Mouse (Mus musculus) liver, postnatal 0 days (tissue): Measurements from ENCODE around the gene Tmem86a. TPM values are rescaled to one million over a fixed set of nuclear protein-coding genes. Genes with fewer than 3 reads are reported as not detected.

Experiments
- ATAC-seq: fragments of 200-750 bp; cut with Nextera tagmentation; 2 replicates; pipeline ENCODE4 v1.8.0; 2017; ENCODE audit warnings: mild to moderate bottlenecking, moderate library complexity
- DNase-seq: peaks from one replicate; pipeline ENCODE4 v3.0.0-alpha.2; 2016
- H3K27ac ChIP-seq: fragments of 300-500 bp; sonication (generic); 2 replicates; pipeline ENCODE4 v1.5.1; 2014; ENCODE audit warnings: antibody characterized with exemption, moderate library complexity, mild to moderate bottlenecking, low read depth
- H3K27me3 ChIP-seq: fragments of 300-500 bp; sonication (generic); 2 replicates; pipeline ENCODE4 v1.6.1; 2014; ENCODE audit warnings: low read length, control low read depth, mixed read lengths; ENCODE audit not compliant: insufficient read depth
- H3K36me3 ChIP-seq: fragments of 300-500 bp; sonication (generic); replicated peaks from 2 replicates; pipeline ENCODE4 v1.6.1; 2014; ENCODE audit warnings: mild to moderate bottlenecking, control low read depth, low read length, moderate library complexity, mixed read lengths; ENCODE audit not compliant: insufficient read depth
- H3K4me1 ChIP-seq: fragments of 300-500 bp; sonication (generic); 2 replicates; pipeline ENCODE4 v1.6.1; 2014; ENCODE audit warnings: antibody characterized with exemption, mild to moderate bottlenecking, control low read depth; ENCODE audit not compliant: insufficient read depth
- H3K4me2 ChIP-seq: fragments of 300-500 bp; sonication (generic); 2 replicates; pipeline ENCODE4 v1.6.1; 2014; ENCODE audit warnings: low read depth, mild to moderate bottlenecking, low read length, moderate library complexity, mixed read lengths
- H3K4me3 ChIP-seq: fragments of 300-500 bp; sonication (generic); 2 replicates; pipeline ENCODE4 v1.5.1; 2014; ENCODE audit warnings: low read depth, low read length
- H3K9ac ChIP-seq: fragments of 300-500 bp; sonication (generic); replicated peaks from 2 replicates; pipeline ENCODE4 v1.6.1; 2014; ENCODE audit warnings: mild to moderate bottlenecking, moderate library complexity
- H3K9me3 ChIP-seq: fragments of 300-500 bp; sonication (generic); 2 replicates; pipeline ENCODE4 v1.6.1; 2016; ENCODE audit warnings: mild to moderate bottlenecking, control low read depth, low read length, mixed read lengths
- CTCF ChIP-seq: sonication (generic); IDR thresholded peaks from 2 replicates; pipeline ENCODE4 v1.5.1; 2016; ENCODE audit warnings: antibody characterized with exemption, low read depth
- EP300 ChIP-seq: IDR thresholded peaks from 2 replicates; pipeline ENCODE4 v1.6.1; 2016; ENCODE audit warnings: antibody characterized with exemption, low read depth, mild to moderate bottlenecking
- WGBS: fragments of 180-500 bp; shearing (Covaris S2); extraction: QIAGEN DNeasy Blood & Tissue Kit; methylation state at CpG from one replicate; pipeline ENCODE4 v1.1.7; 2014; ENCODE audit not compliant: insufficient replicate concordance; 5-methylcytosine and 5-hydroxymethylcytosine counted together
- polyA plus RNA-seq: library from polyadenylated mRNA; unstranded; fragments of >200 nt; fragmentation: Nextera tagmentation; extraction: Ambion mirVana; gene quantifications from 2 replicates; pipeline ENCODE4 v1.2.1, GENCODE M21; 2015

Tmem86a gene
- polyA plus RNA-seq, 1 experiment from 2014 or later: 35.6 TPM

DNA sequence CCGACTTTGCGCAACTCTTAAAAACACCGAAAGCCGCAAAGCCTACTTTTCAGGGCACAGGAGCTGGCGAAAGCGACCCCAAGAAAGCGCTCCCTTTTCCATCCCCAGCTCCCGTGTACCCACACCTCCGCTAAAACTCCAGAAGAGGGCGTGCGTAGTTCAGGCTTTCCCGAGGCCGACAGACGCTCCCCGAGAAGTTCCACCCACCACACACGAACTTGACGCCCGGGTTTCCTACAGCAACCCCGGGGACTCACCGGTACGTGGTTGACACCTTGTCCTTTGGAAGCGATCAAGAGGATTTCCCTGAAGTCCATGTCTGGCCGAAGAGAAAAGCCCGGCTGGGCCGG, 42.6 kb upstream of the Tmem86a start:
- H3K27ac ChIP-seq: peak overlapping the region; percentile 98
- H3K4me2 ChIP-seq: peak overlapping the region; percentile 88
- TF ChIP-seq CTCF (peak; percentile 78), EP300 (no peak)
- H3K27me3 ChIP-seq: no peaks in the 10 kb centered on the region
- no peak for DNase-seq
- no peaks in the 10 kb centered on the region for H3K9me3 ChIP-seq
- no peaks in the 10 kb centered on the region for H3K36me3 ChIP-seq
- peaks cover 26% of the 10 kb centered on the region for H3K4me1 ChIP-seq
- H3K4me3 ChIP-seq: peak overlapping the region; percentile 79
- under 1% methylated on average over 25 of the region's 25 CpGs for WGBS
- peak overlapping the region; percentile 81 for H3K9ac ChIP-seq
- ATAC-seq: peak; percentile 69

DNA sequence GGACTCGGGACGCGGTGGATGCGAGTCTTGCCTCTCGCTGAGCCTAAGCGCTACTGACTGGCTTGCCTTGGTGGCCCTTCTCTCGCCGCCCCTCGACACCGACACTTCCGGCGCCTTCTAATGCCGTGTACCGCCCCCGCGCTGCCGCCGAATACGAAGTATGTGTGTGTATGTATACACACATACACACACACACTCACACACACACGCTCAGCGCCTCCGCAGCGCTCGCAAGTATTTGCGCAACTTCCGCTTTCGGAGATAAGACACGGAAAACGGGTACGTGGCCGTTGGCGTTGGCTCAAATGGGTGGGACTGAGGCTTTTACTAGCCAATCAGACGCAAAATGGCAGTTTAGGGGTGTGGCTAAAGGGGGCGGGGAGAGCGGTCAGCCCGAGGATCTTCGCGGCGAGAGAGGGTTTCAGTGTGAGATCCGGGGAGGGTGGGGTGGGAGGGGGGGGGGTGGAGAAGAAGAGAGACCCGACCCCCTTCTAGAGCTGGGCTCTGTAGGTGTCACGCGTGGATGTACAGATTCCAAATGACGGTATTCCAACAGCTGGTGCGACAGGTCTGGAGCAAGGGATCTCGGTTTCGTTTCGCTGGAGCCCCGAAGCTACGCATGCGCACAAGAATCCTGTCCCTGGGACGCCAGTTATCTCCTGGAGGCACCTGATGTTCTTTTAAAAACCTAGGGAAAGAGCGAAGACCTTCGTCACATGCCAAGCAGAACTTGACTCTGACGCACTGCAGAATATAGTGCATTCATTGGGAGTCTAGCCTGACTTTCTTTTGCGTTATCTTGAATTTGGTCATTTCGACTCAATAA, 42.0 kb upstream of the Tmem86a start, which contains the start of gene Spty2d1:
Gene Spty2d1, minus strand, starts transcription at position 244 of the 826 bp plus-strand sequence.
- DNase-seq (peak; percentile 99), ATAC-seq (peak; percentile 94)
- 1% methylated on average over 57 of the region's 57 CpGs for WGBS
- Histone ChIP-seq H3K9me3 (no peaks in the 10 kb centered on the region), H3K36me3 (no peaks in the 10 kb centered on the region), H3K27me3 (no peaks in the 10 kb centered on the region), H3K4me1 (peaks cover 30% of the 10 kb centered on the region), H3K4me3 (peak within 1 kb of the TSS; percentile 79), H3K27ac (peak within 1 kb of the TSS; percentile 98), H3K9ac (peak within 1 kb of the TSS; percentile 81), H3K4me2 (peak within 1 kb of the TSS; percentile 88)
- no peak for TF ChIP-seq CTCF
- peak; percentile 90 for TF ChIP-seq EP300

DNA sequence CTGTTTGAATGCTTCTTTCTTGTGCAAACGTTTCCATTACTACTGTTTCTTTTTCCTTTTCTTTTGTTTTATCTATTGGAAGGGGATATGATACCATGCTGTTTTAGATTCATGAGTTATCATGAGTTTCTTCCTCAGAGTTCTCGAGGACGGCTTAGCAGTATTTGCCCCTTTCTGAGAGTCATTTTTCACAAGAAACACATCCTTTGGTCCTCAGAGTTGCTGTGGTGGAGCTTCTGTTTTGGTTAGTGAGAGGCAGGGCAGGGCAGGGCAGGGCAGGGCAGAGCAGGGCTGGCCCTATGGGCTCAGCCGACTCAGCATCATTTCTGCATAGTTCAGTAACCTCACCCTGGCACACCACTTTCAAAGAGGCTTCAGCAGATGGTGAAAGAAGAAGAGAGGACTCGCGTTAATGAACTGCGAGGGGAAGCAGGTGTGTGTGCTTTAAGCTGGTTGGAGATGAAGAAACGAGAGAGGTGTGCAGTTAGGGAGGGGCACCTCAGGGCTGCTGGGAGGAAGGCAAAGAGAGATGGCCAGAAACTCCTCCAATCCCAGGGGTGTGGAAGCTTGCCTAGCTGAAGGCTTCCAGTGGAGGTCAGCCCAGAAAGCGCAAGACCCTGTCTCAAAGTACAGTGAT, 37.2 kb upstream of the Tmem86a start:
- Histone ChIP-seq H3K27me3 (no peaks in the 10 kb centered on the region), H3K36me3 (no peaks in the 10 kb centered on the region), H3K9ac (0 out of 2 replicates have a peak overlapping the region, but pooled peaks have one; percentile 28), H3K4me2 (peak overlapping the region; percentile 43), H3K4me3 (no peak overlapping the region), H3K4me1 (peaks cover 38% of the 10 kb centered on the region), H3K9me3 (no peaks in the 10 kb centered on the region), H3K27ac (peak overlapping the region; percentile 60)
- 31% methylated on average over 9 of the region's 9 CpGs for WGBS
- ATAC-seq: no peak
- no peak for TF ChIP-seq EP300
- TF ChIP-seq CTCF: no peak
- no peak for DNase-seq

DNA sequence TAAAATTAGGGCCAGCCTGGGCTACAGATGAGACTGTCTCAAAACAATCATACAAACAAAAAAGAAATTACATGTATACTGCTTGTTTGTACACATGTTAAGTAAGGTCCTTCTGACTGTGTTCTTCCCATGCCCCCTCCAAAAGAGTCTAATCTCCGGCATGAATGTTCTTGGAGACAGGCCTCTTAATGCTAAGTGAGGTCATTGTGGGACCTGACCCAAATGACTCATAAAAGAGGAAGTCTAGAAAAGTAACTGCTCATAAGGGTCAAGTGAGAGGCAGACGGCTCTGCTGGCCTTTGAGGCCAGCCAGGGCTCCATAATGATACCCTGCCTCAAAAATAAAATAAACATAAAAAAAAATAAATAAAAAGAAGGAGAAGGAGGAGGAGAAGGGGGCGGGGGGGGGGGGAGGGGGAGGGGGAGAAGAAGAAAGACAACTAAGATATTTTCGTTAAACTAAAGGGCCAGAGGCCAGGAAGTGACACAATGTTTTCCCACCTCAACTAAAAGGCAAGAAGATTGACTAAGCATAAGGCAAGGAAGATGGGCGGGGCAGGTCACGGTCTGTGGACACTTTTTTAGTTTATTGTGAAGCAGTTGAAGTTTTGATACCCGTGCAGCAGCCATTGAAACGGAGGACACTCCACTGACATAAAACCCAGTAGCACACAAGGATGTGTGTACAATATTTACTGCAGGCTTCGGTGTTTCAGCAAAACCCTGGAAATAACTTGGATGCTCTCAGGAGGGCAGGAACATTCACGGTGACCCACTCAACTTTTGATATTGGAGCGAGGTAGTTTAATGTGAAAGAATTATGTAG, 35.6 kb upstream of the Tmem86a start:
- Histone ChIP-seq H3K4me1 (peaks cover 29% of the 10 kb centered on the region), H3K9ac (0 out of 2 replicates have a peak overlapping the region, but pooled peaks have one; percentile 1), H3K4me2 (peak overlapping the region; percentile 62), H3K9me3 (no peaks in the 10 kb centered on the region), H3K36me3 (no peaks in the 10 kb centered on the region), H3K27ac (peak overlapping the region; percentile 84), H3K4me3 (no peak overlapping the region), H3K27me3 (no peaks in the 10 kb centered on the region)
- no peak for TF ChIP-seq EP300
- TF ChIP-seq CTCF: no peak
- ATAC-seq: 0 out of 2 replicates have a peak, but pooled peaks have one; percentile 2
- DNase-seq: peak; percentile 37
- WGBS: 40% methylated on average over 10 of the region's 11 CpGs

DNA sequence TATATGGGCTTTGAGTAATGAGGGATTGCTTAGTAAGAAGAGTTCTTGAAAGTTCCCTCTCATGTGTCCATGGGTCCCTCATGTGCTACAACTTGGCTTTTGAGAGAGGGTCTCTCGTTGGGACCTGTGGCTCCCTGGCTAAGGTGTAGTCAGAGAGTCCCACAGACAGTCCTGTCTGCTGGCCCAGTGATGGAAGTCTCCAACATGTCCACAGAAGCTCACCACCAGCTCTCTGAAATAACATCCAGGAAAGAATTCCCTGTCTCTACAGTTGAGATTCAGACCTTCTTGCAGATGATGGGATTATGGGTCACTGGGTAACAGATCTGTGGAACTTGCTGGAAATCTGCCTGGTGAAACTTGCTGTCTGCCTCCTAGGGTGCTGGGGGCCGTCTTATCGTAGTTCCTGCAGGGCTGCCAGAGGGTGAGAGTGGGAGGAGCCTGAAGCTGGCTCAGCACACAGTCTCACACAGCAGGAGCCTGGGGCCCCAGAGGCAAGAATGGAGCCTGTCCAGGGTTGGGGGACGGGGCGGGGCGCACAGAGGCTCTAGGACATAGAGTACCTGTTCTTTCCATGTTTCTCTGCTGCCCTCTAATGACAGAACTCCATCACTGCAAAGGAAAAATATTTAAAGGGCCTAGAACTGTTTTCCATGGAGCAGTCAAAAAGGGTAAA, 34.9 kb upstream of the Tmem86a start:
- H3K36me3 ChIP-seq: no peaks in the 10 kb centered on the region
- H3K27me3 ChIP-seq: no peaks in the 10 kb centered on the region
- peak overlapping the region; percentile 1; the same call in 1 of the 2 replicates for H3K9ac ChIP-seq
- no peaks in the 10 kb centered on the region for H3K9me3 ChIP-seq
- DNase-seq (peak; percentile 89), ATAC-seq (peak; percentile 96)
- no peak overlapping the region for H3K4me3 ChIP-seq
- H3K27ac ChIP-seq: peak overlapping the region; percentile 84
- H3K4me1 ChIP-seq: peaks cover 24% of the 10 kb centered on the region
- WGBS: 7% methylated on average over 6 of the region's 6 CpGs
- TF ChIP-seq CTCF (peak; percentile 86), EP300 (peak; percentile 69)
- peak overlapping the region; percentile 62 for H3K4me2 ChIP-seq
